Mouse (Mus musculus) left cerebral cortex, adult 9 months (tissue): ENCODE measurements at regions not wholly inside any gene's neighbourhood (a gene's known extent, or its start where the extent isn't known, plus 50 kb on each side); places are given as distances from the start of the nearest gene placed in this dataset.
A peak's percentile ranks its signal among the peaks of the same experiment; 100 is the strongest.

Source experiments
- DNase-seq, 2 experiments: peaks; one replicate each; pipeline ENCODE4 v3.0.0; 2022; ENCODE audit warnings: low spot score in 2 of 2

DNA sequence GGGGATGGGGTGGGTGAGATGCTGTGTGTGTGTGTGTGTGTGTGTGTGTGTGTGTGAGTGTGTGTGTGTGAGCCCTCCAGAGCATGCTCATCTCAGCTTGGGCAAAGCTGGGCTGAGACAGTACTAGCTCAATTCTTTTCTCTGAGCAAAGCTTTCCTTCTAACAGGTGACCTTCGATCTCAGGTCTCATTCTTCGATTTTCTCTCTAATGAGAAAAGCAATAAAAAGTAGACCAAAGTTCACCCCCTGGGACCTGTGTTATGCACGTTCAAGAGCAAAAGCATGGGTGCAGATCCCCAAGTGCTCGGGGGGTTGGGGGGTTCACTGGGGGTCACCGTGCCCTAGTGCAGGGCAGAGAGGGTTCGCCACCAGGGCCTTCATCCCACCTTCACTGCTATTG lies 103.1 kb upstream of the Slc22a12 start:
- DNase-seq, result no peak

DNA sequence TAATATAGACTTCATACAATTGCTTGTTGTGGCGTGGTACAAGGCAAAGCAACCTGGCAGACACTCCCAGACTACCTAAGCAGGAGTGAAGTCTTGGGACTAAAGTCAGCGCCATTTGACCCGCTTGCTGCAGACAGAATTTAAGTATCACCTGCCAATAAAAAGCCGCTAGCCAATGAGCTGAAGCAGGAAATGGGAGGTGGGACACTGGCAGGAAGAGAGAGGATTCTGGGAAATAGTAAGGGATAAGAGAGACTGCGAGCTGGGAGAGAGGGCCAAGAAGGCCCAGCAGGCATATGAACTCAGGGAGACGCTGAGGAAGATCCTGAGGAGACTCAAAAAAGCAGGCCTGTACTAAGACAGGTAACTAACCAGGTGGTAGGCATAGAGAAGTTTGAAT lies 102.0 kb upstream of the Slc22a12 start:
- no peak for DNase-seq

DNA sequence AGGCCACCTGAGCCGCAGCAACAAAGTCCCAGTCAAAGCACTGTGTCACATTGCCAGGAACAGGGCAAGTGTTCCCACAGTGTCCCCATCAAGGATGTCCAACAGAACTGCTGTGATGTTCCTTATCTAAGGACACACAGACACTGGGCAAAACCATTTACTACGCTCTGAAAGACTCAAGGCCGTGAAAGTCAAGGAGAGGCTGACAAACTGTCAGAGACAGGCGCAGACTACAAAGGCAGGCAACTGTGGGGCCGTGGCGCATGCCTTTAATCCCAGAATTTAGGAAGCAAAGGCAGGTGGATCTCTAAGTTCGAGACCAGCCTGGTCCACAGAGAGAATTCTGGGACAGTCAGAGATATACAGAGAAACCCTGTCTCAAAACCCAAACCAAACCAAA lies 96.8 kb upstream of the Slc22a12 start:
- no peak for DNase-seq

DNA sequence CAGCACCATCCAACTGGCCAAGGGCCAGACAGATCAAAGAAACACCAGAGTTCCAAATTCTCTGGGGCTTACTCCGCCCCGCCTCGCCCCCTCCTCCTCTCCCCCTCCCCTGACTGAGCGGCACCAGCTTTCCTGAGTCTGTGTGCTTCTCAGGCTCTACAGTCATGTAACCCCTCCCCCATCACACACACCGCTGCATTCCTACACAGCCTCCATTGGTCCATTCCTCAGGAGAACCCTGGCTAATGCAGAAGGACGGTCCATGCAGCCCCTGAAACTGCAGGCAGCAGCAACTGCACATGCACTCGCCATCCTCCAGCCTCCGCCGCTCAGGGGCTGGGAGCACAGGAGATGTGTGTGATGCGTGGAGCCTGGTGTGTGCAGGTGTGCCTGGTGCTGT lies 90.6 kb upstream of the Slc22a12 start:
- DNase-seq, result no peak

DNA sequence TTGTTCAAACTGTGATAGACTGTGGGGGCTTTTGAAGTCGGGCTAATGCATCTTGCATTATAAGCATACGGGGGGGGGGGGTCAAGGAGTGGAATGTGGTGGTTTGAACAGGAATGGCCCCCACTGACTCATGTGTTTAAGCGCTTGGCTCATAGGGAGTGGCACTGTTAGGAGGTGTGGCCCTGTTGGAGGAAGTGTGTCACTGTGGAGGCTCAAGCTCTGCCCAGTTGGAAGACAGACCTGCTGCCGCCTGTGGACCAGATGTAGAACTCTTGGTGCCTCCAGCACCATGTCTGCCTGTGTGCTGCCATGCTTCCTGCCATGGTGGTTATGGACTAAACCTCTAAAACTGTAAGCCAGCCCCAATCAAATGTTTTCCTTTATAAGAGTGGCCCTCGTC lies 89.0 kb upstream of the Slc22a12 start:
- DNase-seq, result no peak

DNA sequence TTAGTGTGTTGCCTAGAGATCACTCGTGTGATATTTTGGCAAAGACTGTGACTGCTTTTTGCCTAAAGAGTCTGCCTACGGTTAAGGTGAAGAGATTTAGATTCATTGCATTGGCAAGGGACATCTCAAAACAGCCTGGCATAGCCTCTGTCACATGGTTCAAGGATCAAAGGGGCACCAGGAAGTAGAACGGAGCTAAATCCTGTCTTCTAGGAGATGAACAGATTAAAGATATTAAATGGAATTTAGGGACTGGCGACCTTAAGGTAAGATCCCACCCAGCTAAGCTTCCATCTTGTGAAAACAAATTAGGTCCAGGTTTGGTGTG lies 87.7 kb upstream of the Slc22a12 start:
- no peak for DNase-seq

DNA sequence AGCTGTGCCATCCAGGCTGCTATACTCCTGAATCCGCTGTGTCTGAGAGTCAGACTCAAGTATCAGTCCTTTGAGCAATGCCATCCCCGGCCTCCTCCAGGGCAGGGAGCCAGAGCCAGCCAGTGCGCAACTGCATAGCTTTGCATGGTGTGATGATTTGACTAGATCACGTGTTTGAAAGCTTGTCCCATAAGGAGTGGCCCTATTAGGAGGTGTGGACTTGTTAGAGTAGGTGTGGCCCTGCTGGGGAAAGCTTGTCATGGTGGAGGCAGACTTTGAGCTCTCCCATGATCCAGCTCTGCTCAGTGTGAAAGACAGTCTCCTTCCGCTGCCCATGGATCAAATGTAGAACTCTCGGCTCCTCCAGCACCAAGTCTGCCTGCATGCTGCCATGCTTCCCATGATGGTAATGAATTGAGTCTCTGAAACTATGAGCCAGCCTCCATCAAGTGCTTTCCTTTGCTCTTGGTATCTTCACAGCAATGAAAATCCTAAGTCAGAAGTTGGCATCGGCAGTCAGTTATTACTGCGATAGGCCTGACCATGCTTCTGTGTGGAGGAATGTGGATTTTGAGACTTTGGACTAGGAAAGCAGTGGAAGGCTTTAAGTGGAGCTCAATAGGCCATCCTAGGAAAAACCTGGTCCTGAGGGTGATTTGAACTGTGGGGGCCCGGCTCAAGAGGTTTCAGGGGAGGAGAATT lies 87.2 kb upstream of the Slc22a12 start:
- no peak for DNase-seq

DNA sequence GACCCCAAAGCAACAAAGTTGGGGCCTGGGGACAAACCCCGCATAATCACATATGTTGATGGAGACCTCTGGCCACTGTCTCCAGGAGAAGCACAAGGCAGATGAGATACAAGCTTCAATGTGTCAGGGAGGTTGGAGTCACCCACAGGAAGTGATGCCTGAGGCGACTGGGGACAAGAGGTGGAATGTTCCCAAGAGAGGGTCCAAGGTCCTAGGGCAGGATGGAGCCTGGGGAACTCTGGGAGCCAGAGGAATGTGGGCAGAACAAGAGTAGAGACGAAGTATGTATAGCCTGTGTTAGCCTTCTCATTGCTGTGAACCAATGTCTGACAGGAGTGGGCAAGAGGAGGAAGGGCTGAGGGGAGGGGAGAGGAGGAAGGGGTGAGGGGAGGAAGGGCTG lies 82.7 kb upstream of the Slc22a12 start:
- DNase-seq, result no peak

DNA sequence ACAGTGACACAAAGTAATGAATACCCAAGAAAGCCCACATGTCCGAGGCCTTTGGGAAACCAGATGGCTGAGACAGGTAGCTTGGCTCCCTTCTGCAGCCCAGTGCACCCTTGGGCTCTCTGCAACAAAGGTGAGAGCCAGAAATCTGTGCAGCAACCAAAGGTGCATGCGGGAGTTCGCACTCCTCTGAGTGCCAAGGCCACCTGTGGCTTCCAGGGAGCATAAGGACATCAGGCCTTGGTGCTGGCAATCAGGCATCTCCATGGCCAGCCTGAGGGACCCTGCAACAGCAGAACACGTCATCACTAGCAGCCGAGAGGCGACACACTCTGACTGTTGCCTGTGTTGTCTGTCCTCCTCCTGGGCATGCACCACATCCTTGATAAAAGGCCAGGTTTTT lies 78.2 kb upstream of the Slc22a12 start:
- DNase-seq, result no peak

DNA sequence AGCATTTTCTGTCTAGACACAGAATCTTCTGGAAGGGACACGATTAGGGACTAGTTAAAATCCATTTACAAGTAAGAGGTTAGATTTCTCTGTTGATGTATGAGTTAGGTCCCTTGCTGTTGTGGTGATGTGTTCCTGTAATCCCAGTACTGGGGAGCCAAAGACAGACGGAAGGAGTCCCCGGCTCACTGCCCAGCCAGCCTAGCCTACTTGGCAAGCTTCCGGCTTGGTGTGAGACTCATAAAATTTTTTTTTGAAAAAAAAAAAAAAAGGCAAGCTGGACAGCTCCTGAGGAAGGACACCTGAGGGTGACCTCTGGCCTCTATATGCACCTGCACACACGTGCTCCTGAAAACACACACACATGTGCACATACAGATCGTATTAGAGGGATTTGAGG lies 76.7 kb upstream of the Slc22a12 start:
- DNase-seq, result no peak

DNA sequence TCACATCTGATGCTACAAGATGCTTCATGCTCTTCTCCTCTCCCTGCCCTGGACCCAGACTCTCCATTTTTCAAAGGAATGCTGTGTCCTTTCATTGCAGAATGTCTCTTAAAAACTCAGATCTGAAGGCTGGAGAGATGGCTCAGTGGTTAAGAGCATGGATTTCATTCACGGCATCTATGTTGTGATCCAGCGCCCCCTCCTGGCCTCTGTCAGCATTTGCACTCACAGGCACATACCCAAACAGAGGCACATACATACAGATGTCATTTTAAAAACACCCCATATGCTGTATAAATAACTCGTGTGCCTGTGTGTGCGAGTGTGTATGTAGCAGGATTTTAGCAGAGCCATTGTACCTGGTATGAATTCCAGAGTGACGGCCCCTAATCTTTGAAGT lies 73.8 kb upstream of the Slc22a12 start:
- DNase-seq, result no peak

DNA sequence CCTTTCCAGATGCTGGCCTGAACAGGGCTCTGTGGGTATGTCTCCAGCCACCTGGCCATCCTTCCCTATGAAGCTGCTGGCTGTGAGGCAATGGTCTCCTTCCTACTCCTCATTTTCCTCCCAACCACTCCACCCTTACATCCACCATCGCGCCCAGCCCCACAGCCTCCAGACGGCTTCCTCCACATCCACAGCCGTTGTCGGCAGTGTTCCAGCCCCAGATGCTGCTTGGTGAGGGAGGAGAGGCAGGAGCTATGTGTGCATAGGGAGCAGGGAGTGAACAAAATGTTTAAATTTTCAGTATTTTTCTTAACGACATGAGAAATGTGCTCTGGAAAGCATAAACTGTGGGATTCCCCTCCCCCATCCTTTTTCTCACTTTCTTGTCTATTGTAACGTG lies 69.6 kb upstream of the Slc22a12 start:
- peak in 1 of 2 experiments; percentile 47 for DNase-seq

DNA sequence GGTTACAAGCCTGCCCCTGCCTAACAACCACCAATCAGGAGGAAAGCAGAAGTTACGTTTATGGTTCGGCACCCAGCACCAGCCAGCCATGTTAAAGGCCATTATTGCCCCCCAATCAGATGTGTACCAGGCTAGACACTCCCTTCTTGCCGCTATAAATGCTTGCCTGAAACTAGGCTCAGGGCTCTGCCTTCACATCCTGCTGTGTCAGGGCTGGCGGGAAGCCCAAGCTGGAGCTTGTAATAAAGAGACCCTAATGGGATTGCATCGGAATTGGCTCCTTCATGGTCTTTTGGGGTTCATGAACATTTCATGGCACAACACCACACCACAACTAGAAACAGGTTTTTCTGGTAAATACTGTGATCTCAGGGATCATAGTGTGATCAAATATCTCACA lies 69.1 kb upstream of the Slc22a12 start:
- no peak for DNase-seq

DNA sequence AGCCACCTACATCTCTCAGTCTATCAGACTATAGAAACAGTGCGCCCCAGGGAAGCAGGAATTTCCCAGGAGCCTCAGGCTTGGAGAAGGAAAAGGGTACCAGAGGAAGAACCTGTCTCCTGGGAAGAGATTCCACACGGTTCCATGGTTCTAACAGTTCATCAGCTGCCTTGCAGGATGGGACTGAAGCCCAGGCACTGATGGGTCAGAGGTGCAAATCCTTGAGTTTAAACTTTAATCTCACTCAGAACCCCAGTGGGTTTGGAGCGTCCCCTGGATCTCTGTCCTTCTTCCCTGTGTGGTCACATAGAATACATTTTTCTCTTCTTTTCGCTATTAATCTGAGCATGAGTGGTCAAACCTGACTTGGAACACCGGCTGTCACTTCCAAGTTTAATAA lies 67.9 kb upstream of the Slc22a12 start:
- no peak for DNase-seq

DNA sequence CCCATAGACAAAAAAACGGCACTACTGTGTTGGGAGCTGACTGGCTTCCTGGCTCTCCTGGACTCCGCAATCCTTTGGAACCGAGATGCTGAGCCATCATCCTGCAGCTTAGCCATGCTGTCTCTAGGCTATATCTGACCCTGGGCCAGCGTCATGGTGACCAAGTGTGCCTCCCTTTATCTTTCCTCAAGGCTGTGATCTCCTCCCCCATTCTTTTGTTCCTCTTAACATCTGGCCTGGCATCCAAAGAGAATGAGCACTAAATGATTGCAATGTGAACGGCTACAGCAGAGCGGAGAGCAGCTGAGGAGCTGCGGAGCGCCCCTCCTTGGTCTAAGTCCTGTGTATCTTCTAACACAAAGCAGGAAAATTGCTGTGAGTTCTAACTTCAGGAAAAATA lies 67.2 kb upstream of the Slc22a12 start:
- DNase-seq, result no peak

DNA sequence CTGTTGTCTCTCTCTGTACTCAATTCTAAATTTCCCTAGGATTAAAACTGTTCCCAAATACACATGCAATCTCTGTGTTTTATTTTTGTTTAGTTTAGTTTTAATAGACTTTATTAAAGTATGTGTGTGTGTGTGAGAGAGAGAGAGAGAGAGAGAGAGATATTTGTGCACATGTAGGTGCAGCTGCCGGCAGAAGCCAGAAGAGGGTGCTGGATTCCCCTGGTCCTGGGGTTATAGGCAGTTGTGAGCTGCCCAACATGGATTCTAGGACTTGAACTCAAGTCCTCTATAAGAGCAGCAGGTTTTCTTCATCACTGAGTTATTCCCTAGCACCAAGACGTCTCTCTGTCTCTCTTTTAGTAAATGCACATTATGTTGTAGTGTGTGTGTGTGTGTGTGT lies 64.7 kb upstream of the Slc22a12 start:
- DNase-seq, result no peak

DNA sequence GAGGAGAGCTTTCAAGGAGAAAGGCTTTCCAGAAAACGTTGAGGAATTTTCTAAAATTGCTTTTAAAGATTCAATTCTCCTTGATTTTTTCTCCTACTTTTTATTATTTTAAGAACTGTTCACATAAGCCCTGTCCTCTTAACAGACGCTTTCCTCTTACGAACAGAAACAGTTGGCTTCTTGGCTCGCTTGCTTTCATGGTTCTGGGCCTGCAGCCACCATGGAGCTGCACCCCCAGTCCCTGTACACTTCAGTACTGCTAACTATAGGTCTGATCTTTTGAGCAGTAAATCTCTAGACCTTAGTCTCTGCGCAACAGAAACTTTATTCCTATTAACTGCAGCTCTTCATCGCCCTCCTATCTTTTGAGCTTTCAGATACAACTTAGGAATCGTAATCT lies 63.8 kb upstream of the Slc22a12 start:
- DNase-seq, result peak in 1 of 2 experiments; percentile 21

DNA sequence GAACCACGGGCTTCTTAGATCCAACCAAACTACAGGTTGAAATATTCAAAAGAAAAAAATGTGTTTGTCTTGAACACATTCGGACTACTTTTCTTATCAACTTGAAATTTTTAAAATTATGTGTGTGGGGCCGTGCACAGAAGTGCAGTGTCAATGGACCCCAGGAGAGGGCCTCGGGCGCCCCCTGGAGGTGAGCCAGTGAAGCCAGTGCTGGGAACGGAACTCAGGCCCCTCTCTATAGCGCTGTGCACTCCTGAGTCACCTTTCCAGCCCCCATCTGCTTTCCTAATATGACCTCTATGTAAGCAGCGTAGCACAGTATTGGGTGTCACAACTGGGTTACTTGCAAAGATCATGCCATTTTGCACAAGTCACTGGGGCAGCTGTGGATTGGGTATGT lies 61.9 kb upstream of the Slc22a12 start:
- DNase-seq, result no peak

DNA sequence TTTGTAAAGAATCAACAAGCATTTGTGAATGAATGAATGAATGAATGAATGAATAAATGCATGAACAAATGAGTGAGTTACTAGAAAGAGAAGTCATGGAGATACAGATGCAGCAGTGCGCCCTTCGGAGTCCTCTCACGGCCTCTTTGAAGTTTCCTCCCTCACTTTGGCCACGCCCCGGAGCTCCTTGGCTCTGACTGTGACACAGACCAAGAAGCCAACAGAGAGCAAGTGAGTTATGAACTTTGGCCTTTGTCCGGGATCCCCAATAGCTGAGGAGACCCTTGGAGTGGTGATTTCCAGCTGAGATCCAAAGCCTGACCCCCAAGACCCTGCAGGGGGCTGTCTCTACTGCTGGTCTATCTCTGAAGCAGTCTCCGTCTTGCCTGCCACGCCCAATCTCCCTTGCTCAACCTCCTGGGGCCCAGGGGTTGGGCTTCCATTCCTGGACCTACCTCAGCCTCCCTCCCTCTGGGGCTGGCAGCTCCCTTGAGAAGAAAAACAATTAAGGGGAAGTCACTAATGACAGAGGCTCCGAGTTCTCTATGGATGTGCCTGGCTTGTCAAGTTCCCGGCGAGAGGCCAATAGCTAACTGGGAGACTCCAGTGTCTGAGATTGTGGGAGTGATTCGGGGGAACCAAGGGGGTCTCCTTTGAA lies 58.2 kb upstream of the Slc22a12 start:
- DNase-seq, result no peak

DNA sequence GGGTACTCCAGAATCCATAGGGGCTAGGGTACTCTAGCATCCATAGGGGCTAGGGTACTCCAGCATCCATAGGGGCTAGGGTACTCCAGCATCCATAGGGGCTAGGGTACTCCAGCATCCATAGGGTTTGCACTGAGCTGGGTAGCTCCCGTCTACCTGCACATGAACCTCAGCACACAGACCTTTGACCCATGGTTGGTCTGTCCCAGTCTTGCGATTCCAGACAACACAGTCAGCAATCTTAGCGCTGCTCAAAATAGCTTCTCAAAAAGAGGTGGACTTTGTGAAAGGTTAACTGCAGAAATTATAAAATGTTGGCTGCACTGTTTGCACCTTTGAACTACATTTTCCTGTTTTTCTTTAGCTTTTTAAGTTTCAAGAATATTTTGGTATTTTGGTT lies 56.4 kb upstream of the Slc22a12 start:
- no peak for DNase-seq

DNA sequence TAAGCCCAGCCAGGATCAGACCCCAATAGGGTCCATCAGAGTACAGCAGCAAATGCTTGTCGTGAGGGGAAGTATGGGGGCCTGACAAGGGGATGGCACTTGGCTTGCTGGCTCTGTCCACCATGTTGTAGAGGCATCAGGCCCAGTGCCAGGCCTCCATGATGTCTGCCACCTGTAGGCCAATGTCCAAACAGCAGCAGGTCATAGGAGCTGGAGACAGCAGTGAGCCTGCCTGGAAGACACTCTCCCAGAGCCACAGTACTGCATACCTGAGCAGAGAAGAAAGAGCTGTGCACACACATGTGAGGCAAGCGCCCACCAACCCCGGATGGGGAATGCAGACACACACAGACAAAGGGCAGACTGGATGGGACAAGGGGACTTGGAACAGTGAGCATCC lies 55.4 kb upstream of the Slc22a12 start:
- no peak for DNase-seq

DNA sequence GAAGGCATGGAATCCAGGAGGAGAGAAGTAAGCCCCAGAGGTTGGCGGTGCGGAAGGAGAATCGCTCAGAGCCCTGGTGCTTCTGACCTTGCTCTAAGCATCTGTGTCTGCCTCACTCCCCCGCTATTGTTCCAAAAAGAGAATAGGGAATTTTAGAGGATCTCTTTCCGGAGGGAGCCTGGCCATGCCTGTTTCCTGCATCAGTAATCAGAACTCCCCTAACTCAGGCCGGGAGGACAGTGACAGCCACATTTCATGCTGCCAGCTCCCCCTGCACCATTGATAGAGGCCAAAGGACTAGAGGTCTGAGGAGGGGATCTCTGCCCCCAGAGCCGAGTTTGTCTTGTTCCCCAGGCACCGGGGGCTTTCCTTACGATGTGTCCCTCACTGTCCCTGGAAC lies 53.0 kb upstream of the Slc22a12 start:
- no peak for DNase-seq
